Mouse (Mus musculus): ENCODE data around the gene Cubn. TPM values are rescaled to one million over a fixed set of nuclear protein-coding genes. Genes with fewer than 3 reads are reported as not detected.

The Cubn gene
- polyA plus RNA-seq, 1 experiment from 2014 or later, result 0.18 TPM

DNA sequence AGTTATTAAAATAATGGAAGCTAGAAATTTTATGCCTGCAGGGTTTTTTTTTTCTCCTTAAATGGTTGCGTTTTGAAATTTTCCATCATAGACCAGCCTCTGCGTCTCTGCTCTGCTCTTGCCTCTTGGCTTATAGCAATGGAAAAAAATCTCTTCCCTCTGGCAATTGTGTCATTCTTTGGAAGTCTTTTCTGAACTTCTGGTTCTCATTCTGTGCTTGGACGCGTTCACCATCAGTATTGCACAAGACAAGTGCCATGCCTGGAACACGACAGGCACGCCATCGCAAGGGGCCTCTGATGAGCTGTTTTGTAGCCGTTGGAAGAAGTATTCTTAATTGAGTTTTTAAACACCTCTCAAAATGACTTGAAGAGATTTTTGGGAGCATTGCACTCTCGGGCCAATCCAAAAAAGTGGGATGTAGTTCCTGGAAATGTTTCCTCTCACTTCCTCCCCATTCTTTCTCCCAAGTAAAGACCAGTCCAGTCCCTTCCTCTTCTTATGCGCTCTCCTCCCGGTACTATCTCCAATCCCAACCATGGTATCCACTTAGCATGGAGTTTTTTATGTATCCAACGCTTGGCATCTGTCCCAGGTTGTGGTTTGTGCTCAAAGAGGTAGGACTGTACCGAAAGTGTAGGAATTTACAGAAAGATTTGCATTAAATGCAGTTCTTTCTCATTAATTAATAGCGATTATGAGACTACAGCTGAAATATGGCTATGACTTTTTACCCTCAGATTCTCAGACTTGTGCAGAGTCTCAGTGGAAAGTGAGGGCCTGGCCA is 69.4 kb downstream of the Cubn start:
- no peak for ATAC-seq
- Histone ChIP-seq H3K4me2 (ENCODE audit: low read length) (no peak overlapping the region), H3K27ac (ENCODE audit: low read length) (no peak overlapping the region), H3K4me1 (replicated peaks; ENCODE audit: control insufficient read depth, insufficient read depth, low read length) (no peaks in the 10 kb centered on the region), H3K9ac (replicated peaks; ENCODE audit: low read depth, low read length) (no peak overlapping the region), H3K27me3 (replicated peaks; ENCODE audit: control insufficient read depth, insufficient read depth, low read length) (no peaks in the 10 kb centered on the region), H3K9me3 (ENCODE audit: control insufficient read depth, low read length) (no peaks in the 10 kb centered on the region), H3K36me3 (ENCODE audit: control insufficient read depth, insufficient read depth) (no peaks in the 10 kb centered on the region), H3K4me3 (replicated peaks; ENCODE audit: low read length) (no peak overlapping the region)
- 91% methylated on average over 14 of the region's 14 CpGs for WGBS

DNA sequence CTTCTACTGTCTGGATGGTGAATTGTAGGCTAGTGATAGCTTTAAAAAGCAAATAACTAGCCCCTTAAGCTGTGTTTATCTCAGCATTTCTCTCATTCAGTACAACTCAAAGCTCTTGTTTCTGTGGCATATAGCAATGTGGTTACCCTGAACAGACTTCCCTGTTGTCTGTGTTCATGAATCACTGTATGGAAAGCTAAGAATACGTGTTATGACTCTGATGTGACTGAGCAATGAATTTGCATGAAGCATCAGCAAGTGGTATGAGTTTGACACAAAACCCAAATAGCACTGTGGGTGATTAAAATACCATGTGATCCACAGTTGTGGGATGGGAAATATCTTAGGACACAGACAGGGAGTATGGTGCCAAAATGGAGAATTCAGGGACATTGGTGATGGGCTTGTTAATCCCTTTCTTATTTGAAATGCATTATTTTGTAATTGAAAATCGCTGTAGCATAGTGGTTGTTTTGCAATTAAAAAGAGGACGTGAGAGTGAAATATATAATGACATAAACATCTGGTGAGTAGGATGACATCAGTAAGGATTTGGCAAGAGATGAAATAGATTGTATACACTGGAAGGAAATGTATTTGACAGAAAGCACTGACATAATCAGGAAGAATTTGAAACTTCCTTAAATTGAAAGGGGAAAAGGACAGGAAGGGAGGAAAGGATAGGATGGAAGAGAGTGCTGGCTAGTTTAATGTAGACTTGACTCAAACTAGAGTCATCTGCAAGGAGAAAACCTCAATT is 74.7 kb downstream of the Cubn start:
- Histone ChIP-seq H3K9ac (replicated peaks; ENCODE audit: low read depth, low read length) (no peak overlapping the region), H3K27me3 (replicated peaks; ENCODE audit: control insufficient read depth, insufficient read depth, low read length) (no peaks in the 10 kb centered on the region), H3K9me3 (ENCODE audit: control insufficient read depth, low read length) (no peaks in the 10 kb centered on the region), H3K4me1 (replicated peaks; ENCODE audit: control insufficient read depth, insufficient read depth, low read length) (no peaks in the 10 kb centered on the region; the same call in 1 of the 2 replicates), H3K27ac (ENCODE audit: low read length) (no peak overlapping the region), H3K4me3 (replicated peaks; ENCODE audit: low read length) (no peak overlapping the region), H3K4me2 (ENCODE audit: low read length) (no peak overlapping the region), H3K36me3 (ENCODE audit: control insufficient read depth, insufficient read depth) (no peaks in the 10 kb centered on the region)
- ATAC-seq, result no peak
- WGBS, result 60% methylated on average over 3 of the region's 3 CpGs

DNA sequence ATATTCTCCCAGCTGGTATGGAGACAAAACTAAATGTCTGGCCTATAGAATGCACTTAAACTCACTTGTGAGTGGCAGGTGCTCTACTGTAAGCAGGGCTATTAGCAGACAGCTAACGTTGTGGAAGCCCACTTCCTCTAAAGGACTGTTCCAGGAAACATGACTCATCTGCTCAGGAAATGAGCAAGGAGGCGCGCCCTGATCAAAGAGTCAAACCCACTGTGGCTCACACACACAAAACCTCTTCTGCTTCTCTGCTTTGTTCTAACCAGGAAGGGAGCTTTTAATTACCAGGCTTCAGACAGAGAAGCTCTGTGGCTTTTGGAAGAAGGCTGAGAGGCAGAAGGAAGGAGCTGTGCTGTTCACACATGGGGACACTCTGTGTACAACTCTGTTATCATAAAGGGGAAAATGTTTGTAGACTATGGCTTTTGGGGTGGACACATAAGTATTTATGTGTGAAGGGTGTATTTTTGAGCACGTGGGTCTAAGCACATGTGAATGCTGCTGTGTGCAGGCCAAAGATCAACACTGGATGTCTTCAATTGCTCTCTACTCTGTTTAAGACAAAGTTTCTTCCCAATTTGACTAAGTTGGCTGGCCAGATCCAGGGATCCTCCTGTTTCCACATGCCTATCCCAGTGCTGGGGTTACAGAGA is 78.0 kb downstream of the Cubn start:
- H3K27me3 ChIP-seq (replicated peaks; ENCODE audit: control insufficient read depth, insufficient read depth, low read length), result no peaks in the 10 kb centered on the region
- no peak overlapping the region for H3K4me3 ChIP-seq (replicated peaks; ENCODE audit: low read length)
- peak; percentile 32; the same call in 1 of the 2 replicates for ATAC-seq
- H3K36me3 ChIP-seq (ENCODE audit: control insufficient read depth, insufficient read depth), result no peaks in the 10 kb centered on the region
- 51% methylated on average over 4 of the region's 4 CpGs for WGBS
- H3K9ac ChIP-seq (replicated peaks; ENCODE audit: low read depth, low read length), result no peak overlapping the region
- no peak overlapping the region for H3K27ac ChIP-seq (ENCODE audit: low read length)
- H3K9me3 ChIP-seq (ENCODE audit: control insufficient read depth, low read length), result no peaks in the 10 kb centered on the region
- H3K4me1 ChIP-seq (replicated peaks; ENCODE audit: control insufficient read depth, insufficient read depth, low read length), result no peaks in the 10 kb centered on the region; the same call in 1 of the 2 replicates
- no peak overlapping the region for H3K4me2 ChIP-seq (ENCODE audit: low read length)

DNA sequence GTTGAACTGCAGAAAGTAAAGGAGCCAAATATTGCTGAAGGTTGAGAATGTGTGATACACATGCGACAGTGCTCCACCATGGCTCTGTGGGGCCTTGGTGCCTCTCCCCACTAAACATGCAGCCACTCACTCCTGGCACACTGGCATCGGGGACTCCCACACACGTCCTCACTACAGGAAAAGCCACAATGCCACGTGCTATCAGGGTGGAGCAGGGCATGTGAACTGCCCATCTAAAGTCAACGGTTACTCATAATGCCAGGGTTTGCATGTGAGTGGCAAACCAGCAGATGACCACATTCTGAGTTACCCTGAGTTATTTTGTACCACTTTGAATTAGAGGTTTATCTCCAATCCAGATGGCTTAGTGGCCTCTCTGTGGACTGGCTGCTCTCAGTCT is 81.0 kb downstream of the Cubn start:
- WGBS, result 86% methylated on average over 5 of the region's 5 CpGs

DNA sequence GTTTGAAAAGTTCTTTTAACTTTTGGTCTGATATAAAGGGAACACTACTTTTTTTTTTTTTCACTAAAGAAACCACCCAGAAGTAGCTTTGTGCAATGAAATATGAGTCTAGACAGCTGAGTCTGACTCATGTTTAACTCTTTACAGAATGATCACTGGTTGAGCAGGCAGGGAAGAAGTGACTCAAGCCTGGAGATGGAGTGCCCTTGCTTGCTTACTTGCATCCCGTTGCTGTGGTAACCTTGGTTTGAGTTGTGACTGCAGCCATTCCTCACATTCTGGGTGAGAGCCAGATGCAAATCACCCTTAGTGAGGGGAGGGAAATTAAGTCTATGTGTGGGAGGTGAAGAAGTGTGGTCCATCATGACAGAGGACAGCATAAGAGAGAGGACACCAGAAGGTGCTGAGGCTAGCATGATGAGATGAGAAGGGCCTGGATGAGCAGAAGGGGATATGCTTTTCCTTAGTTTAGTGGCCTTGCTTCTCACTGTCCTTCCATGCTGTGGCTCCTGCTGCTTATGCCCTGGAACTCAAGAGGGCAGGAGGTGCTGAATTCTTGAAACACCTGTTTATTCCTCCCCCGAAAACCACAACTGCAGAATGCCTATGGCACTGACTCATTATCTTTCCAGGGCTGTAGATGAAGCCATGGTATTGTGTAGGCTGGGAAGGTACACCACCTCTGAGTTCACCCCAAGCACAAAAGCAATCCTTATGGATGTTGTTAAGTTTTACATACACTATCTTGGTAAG is 81.7 kb downstream of the Cubn start:
- 85% methylated on average over 2 of the region's 2 CpGs for whole genome bisulfite sequencing
- H3K36me3 ChIP-seq (ENCODE audit: control insufficient read depth, insufficient read depth), result no peaks in the 10 kb centered on the region

More for the DNA sequence above, 81.0 kb downstream of the Cubn start:
- Histone ChIP-seq H3K4me3 (replicated peaks; ENCODE audit: low read length) (no peak overlapping the region), H3K9me3 (ENCODE audit: control insufficient read depth, low read length) (no peaks in the 10 kb centered on the region), H3K36me3 (ENCODE audit: control insufficient read depth, insufficient read depth) (no peaks in the 10 kb centered on the region), H3K4me1 (replicated peaks; ENCODE audit: control insufficient read depth, insufficient read depth, low read length) (no peaks in the 10 kb centered on the region; the same call in 1 of the 2 replicates), H3K27me3 (replicated peaks; ENCODE audit: control insufficient read depth, insufficient read depth, low read length) (no peaks in the 10 kb centered on the region), H3K27ac (ENCODE audit: low read length) (no peak overlapping the region), H3K4me2 (ENCODE audit: low read length) (no peak overlapping the region), H3K9ac (replicated peaks; ENCODE audit: low read depth, low read length) (no peak overlapping the region)
- no peak for ATAC-seq

DNA sequence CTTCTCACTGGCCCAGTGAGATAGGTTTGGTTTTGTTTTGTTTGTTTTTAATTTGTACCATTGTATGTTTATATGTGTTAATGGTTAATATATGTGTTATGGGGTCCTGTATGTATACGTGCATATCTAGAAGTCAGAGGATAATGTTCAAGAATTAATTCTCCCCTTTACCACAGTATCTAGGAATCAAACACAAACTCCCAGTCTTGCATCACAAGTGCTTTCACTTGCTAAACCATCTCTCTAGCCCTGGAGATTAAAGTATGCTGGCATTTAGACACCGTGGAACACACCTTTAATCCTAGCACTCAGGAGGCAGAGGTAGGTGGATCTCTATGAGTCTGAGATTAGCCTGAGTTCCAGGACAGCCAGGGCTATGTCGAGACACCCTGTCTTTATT is 83.3 kb downstream of the Cubn start:
- no peak overlapping the region for H3K4me2 ChIP-seq (ENCODE audit: low read length)
- WGBS, result 73% methylated on average over 3 of the region's 3 CpGs
- H3K27ac ChIP-seq (ENCODE audit: low read length), result no peak overlapping the region
- no peaks in the 10 kb centered on the region for H3K36me3 ChIP-seq (ENCODE audit: control insufficient read depth, insufficient read depth)
- no peak for ATAC-seq
- no peak overlapping the region for H3K4me3 ChIP-seq (replicated peaks; ENCODE audit: low read length)
- H3K27me3 ChIP-seq (replicated peaks; ENCODE audit: control insufficient read depth, insufficient read depth, low read length), result no peaks in the 10 kb centered on the region
- no peaks in the 10 kb centered on the region for H3K4me1 ChIP-seq (replicated peaks; ENCODE audit: control insufficient read depth, insufficient read depth, low read length)
- no peak overlapping the region for H3K9ac ChIP-seq (replicated peaks; ENCODE audit: low read depth, low read length)
- H3K9me3 ChIP-seq (ENCODE audit: control insufficient read depth, low read length), result no peaks in the 10 kb centered on the region

More for the DNA sequence above, 81.7 kb downstream of the Cubn start:
- no peaks in the 10 kb centered on the region; the same call in 1 of the 2 replicates for H3K4me1 ChIP-seq (replicated peaks; ENCODE audit: control insufficient read depth, insufficient read depth, low read length)
- H3K4me2 ChIP-seq (ENCODE audit: low read length), result no peak overlapping the region
- ATAC-seq, result no peak
- H3K27me3 ChIP-seq (replicated peaks; ENCODE audit: control insufficient read depth, insufficient read depth, low read length), result no peaks in the 10 kb centered on the region
- H3K9ac ChIP-seq (replicated peaks; ENCODE audit: low read depth, low read length), result no peak overlapping the region
- no peaks in the 10 kb centered on the region for H3K9me3 ChIP-seq (ENCODE audit: control insufficient read depth, low read length)
- H3K4me3 ChIP-seq (replicated peaks; ENCODE audit: low read length), result no peak overlapping the region
- no peak overlapping the region for H3K27ac ChIP-seq (ENCODE audit: low read length)

DNA sequence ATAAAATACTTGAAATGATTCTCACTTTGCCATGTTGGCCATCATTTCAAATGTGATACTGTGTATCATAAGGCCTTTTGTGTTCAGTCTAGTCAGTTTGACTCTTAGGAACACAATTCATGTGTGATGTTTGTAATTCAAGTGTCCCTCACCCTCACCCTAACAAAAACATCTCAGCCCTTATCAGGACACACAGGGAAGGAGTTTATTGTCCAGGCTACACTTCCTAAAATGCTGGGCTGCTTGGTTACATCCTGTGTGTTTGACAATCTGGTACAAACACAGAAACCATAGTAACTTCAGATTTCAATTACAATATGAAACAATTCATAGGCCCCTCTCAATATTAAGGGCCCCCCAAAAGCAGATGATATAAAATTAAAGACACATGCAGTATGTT is 83.9 kb downstream of the Cubn start:
- H3K27me3 ChIP-seq (replicated peaks; ENCODE audit: control insufficient read depth, insufficient read depth, low read length), result no peaks in the 10 kb centered on the region
- no peak overlapping the region for H3K9ac ChIP-seq (replicated peaks; ENCODE audit: low read depth, low read length)
- no peak for ATAC-seq
- no peak overlapping the region for H3K4me2 ChIP-seq (ENCODE audit: low read length)
- H3K9me3 ChIP-seq (ENCODE audit: control insufficient read depth, low read length), result no peaks in the 10 kb centered on the region
- no peaks in the 10 kb centered on the region for H3K36me3 ChIP-seq (ENCODE audit: control insufficient read depth, insufficient read depth)
- H3K27ac ChIP-seq (ENCODE audit: low read length), result no peak overlapping the region
- H3K4me3 ChIP-seq (replicated peaks; ENCODE audit: low read length), result no peak overlapping the region
- H3K4me1 ChIP-seq (replicated peaks; ENCODE audit: control insufficient read depth, insufficient read depth, low read length), result no peaks in the 10 kb centered on the region

DNA sequence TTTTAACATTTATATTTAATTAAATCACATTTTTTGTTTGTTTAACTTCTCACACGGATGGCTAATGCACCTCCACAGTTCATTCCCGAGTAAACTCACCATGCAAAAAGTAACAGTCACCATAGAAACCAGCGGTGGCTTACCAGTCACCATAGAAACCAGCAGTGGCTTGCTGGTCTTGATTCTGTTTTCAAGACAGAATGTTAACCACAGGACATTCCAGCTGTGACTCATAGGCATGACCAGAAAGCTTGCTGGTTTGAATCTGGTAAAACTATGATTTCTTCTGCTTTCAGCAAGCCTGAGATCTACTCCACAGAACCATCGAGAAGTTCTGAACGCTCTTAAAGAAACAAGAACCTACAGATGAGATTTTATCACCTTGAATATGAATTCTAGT is 84.3 kb downstream of the Cubn start:
- Histone ChIP-seq H3K9me3 (ENCODE audit: control insufficient read depth, low read length) (no peaks in the 10 kb centered on the region), H3K27me3 (replicated peaks; ENCODE audit: control insufficient read depth, insufficient read depth, low read length) (no peaks in the 10 kb centered on the region), H3K27ac (ENCODE audit: low read length) (peak overlapping the region; percentile 10; the same call in 1 of the 2 replicates), H3K9ac (replicated peaks; ENCODE audit: low read depth, low read length) (no peak overlapping the region), H3K4me1 (replicated peaks; ENCODE audit: control insufficient read depth, insufficient read depth, low read length) (no peaks in the 10 kb centered on the region), H3K36me3 (ENCODE audit: control insufficient read depth, insufficient read depth) (no peaks in the 10 kb centered on the region), H3K4me2 (ENCODE audit: low read length) (no peak overlapping the region), H3K4me3 (replicated peaks; ENCODE audit: low read length) (no peak overlapping the region)
- WGBS, result 30% methylated on average over 5 of the region's 5 CpGs
- ATAC-seq, result peak; percentile 80
